Mouse (Mus musculus): Measurements from ENCODE around the gene Rassf3. TPM values are rescaled to one million over a fixed set of nuclear protein-coding genes. Genes with fewer than 3 reads are reported as not detected.

The Rassf3 gene
- total RNA-seq, 2 experiments from 2014 or later: 125 to 140 TPM

DNA sequence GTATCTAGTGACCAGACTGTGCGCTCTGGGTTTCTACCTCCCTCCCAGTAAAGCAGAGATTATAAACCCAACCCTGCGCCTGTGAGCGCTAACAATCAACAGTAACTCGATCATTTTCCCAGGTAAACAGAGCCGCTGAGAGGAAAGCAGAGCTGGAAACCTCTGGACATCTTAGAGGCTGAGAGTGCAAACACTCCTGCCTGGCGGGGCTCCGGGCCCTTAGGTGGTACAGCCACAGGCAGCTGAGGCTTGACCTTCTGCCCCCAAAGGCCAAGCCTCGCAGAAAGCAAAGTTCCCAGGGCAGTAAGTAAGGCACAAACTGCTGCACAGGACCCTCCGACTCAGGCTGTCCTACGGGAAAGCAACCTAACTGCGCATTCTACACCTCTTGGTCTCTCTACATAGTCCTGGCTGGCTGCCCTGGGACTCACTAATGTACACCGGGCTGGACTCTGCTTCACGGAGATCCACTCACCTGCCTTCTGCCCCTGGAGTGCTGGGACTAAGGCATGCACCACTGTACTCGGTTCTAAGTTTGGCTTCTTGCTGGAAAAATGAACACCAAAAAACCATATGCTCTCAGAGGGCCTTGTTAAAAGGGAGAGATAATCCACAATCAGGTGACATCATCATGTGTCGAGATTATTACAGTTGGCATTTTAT, 41.6 kb downstream of the Rassf3 start:
- intact Hi-C loops (cut with DNase I): no loop called here
- no peak for DNase-seq

DNA sequence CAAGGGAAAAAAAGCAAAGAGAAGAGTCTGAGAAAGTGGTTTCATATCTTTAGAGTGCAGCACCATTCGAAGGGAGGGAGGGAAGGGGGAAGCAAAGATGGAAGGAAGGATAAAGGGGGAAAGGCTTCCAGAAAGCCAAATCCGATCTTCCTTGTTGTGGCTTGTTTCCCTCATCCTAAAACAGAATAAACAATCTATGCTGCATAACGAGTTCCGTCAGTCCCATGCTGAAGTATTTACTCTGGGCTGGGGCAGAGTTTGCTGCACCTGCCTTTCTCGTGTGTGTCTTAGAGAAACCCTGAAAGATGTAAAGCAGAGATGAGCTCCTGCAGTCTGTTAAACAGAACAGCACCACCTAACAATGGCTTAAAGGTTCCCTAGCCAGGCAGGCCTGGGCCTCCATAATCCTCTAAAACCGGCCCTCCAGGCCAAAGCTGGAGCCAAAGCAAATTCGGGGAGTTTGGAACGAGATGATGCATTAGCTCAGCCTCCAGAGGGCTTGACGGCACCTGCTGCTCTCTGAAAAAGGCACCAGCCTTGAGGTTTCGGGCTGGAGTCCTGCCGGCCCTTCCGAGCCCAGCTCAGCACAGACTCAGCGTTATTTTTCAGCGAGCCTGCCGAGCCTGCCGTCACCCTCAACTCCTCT, 43.4 kb downstream of the Rassf3 start:
- no peak for DNase-seq
- intact Hi-C loops (cut with DNase I): no loop called here

DNA sequence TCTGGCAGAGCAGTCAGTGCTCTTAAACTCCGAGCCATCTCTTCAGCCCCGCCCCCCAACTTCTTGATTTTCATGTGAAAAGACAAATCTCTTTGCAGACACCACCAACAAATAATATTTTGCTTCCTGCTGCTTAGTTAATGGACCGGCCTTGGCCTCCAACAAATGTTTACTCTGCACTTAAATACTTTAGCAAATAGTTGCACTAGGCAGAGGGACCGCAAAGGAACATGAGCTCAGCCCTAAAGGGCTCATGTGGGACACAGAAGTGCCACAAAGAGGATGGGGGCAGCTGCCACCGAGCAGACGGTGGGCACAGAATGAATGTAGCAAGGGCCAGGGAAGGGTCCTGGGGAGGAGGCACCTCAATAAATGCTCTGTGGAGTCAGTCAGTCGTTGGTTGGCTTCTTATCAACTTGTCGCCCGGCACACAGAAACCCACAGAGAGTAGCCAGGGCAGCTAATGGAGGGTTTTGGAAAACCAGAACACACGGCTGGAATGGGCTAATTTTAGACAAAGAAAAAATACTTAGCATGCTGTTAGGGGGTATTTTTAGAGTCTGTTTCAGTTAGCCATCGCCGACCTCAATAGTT, 44.0 kb downstream of the Rassf3 start:
- DNase-seq: peak in 1 of 2 experiments; percentile 53

DNA sequence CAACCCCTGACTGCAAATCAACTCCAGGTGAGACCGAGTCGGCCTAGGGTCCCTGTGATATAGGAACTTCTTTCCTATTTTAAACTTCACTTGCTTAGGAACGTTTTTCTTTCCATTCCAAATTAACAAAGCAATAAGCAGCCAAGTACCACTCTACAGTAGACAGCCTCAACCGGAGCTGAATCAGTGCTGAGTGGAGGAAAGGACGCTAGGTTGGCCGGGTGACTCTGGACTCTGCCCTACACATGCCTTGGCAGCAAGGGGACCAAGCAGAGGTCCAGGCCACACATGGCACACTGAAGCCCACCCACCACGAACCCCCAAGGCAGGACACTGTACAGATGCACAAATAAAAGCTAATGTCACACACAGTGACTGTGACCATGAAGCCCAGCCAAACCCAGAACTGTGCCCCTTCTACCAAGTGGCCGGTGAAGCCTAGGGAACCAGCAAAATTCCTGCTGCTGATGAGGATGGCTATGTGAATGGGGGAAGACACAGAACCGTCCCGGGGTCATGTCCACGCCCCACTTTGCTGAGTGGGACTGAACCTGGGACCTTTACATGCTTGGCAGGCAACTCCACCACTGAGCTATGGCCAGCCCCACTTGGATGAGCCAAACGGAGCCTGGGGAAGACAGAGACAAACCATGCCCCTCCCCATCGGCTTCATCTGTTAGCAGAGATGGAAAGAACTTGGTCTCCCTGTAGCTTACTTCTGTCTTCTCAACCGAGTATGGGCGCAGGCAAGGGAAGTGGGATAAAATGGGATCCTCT, 45.2 kb downstream of the Rassf3 start:
- no peak for DNase-seq
- intact Hi-C loops (cut with DNase I): loop anchor here (1.0 kb wide), 1 partner anchor 8 kb away; no protein-coding TSS in a partner anchor

More for the DNA sequence above, 44.0 kb downstream of the Rassf3 start:
- intact Hi-C loops (cut with DNase I): no loop called here

DNA sequence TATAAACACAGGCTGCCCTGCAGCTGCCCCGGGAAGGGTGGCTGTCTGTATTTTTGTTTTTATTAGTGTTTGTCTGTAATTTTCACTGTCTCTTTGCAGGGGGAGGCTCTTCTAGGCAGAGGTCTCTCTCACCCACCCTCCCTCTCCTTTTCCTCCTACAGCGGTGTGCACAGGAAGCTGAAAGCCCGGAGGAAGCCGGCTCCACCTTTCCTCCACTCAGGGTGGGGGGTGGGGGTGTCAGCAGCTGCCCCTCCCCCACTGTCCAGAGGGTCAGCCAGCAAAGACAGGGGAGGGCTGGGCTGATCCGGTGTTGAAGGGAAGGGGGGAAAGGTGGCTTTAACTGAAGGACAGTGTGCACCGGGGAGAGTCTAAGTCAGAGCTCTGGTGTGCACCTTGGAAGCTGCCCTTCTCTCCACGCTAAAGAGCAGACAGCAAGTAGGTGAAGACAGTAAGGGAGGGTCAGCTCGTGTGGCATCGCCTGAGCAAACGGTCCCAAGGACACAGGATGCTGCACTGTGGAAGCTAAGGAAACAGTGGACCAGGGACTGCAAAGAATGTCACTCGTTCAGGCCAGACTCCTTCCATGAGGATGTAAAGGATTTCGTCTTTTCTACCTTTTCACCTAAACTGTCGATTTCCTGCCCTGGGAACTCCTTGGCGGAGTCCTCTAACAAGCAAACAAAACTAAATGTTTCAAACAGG, 46.0 kb downstream of the Rassf3 start:
- peak in 1 of 2 experiments; percentile 58 for DNase-seq
- intact Hi-C loops (cut with DNase I): loop anchor here (1.0 kb wide), 1 partner anchor 9 kb away; no protein-coding TSS in a partner anchor

DNA sequence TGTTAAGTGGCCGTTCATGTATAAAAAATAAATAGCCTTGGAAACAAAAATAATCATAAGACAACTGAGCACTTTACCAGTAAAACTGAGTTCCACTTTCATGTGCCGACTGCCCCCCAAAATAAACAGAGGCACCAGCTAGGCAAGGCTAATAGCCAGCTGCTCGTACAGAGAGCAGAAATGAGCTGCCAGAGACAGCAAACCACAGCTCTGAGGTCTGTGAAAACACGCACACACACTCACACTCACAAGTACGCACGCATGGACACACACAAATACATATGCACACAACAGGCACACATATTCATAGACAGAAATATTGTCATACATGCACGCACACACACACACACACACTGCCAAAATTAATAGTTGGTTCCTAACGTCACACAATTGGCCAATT, 46.6 kb downstream of the Rassf3 start:
- intact Hi-C loops (cut with DNase I): no loop called here
- DNase-seq: no peak

DNA sequence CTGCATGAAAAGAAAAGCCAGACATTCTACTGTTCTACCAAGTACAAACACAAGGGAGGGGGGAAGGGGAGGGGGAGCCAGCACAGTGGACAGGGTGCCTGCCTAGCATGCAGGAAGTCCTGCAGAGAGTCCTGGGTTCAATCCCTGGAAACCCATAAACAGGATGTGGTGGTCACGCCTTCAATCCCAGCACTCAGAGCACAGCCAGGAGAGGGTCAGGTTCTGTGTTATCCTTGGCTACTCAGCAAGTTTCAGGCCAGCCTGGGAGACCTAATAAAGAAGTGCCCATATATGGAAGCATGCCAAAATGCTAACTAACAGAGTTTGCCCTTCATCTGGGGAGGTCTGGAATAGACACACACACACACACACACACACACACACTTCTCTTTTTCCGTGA, 47.1 kb downstream of the Rassf3 start:
- DNase-seq: peak in 1 of 2 experiments; percentile 46
- intact Hi-C loops (cut with DNase I): no loop called here

DNA sequence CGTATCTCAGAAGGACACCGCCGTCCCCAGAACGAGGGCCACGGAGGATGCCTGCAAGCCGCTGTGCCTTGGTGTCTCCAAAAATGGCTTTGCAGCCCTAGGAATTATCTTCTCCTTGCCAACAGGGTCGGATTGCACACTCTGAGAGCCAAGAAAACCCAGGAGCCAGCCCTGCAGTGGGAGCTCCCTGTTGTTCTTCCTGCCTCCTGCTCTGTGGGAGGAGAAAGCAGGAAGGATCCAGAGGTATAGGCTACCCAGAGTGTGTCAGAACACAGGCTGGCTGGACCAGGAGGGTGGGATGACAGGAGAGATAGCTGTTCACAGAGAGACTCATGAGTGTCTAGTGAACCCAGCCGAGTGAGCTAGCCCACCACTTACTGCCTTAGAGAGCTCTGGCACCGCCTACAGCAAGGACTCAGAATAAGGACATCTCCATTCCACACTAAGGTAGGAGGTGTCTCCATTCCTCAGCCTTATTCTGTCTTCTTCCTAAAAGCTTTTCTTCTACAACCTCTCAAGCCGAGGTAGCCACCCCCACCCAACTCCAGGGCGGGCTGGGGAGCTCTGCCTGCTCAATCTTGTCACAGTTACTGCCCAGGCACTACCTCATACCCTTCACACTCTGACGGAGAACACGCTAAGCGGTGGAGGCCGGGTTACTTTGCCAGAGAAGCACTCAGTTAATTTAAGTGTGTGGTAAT, 48.0 kb downstream of the Rassf3 start:
- intact Hi-C loops (cut with DNase I): no loop called here
- DNase-seq: no peak

DNA sequence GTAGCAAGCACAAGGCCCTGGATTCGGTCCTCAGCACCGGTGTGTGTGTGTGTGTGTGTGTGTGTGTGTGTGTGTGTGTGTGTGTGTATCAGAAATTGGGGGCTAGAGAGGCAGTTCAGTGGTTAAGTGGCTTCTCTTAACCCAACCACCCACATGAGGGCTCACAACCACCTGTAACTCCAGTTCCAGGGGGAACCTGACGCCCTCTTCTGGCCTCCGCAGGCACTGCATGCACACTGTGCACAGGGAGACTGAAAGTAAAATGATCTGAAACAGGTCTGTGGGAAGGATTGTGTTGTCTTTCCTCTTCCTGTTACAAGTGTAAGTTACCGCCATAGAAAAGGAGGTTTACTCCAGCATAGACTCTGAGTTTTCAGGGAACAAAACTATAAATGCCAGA, 49.0 kb downstream of the Rassf3 start:
- DNase-seq: no peak
- intact Hi-C loops (cut with DNase I): loop anchor here (2.0 kb wide), 1 partner anchor 48 kb away; no protein-coding TSS in a partner anchor

DNA sequence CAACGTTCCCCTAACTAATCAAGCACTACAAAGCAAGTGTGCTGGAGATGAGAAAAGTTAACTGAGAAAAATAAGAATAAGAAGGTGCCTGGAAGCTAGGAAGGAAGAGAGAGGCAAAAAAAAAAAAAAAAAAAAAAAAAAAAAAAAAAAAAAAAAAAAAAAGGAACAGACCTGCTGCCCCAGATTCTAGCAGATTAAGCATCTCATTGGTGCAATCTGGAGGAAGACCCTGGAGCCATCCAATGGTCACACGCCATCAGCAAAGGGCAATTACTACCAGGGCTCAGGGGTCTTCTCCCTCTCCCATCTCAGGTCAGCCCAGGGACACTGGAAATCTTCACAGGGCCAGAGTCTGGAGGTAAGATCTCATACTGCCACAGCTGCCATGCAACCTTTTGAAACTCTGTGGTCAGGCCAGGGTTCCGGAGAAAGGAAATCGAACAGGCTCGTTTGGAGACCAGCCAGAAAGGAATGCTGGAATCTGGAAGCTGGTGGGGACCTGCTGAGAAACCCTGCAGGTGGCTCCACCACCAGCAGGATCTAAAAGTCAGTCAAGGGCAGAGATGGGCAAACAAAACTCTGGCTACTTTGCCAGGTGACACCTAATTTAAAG, 49.6 kb downstream of the Rassf3 start:
- DNase-seq: no peak
- intact Hi-C loops (cut with DNase I): loop anchor here (2.0 kb wide), 1 partner anchor 48 kb away; no protein-coding TSS in a partner anchor

DNA sequence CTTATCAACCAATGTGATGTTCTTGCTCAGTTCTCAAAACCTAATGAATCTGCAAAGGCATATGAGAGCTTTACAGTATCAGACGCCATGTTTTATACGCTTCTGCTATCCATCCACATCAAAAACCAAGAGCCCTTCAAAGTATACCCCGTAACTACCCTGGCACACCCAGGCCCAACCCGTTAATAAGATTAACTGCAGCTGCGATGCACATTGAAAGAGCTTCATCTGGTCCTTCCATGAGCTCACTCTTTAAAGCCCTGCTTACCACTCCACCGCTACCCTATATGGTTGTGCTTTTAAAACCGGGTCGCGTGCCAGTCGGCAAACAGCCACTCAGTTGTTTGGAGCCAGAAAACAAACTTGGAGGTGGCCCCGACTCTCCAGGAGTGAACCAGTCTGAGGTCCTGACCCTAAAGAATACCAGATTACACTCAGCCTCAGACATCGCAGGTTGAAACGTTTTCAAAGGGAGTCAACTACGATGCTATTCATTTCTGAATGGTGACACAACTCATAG, 50.6 kb downstream of the Rassf3 start:
- intact Hi-C loops (cut with DNase I): loop anchor here (2.0 kb wide), 1 partner anchor 49 kb away; no protein-coding TSS in a partner anchor
- no peak for DNase-seq

DNA sequence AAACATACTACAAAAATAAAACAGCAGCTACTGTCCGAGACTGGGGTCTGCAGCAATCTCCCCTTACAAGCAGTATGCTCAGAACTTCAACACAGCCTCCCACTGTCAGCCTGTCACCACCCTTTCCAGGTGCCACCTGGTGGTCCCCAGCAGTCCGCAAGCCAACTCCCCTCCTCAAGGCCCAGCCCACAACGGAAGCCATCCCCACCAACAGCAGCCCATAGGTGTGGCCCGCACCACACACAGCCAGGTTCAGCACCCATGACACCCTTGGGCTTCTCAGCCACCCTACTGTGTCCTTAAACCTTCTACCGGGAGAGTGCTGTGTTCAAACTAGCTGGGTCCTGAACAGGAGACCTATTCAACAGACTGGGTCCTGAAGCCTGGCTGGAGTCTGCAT, 51.1 kb downstream of the Rassf3 start:
- intact Hi-C loops (cut with DNase I): no loop called here
- no peak for DNase-seq

DNA sequence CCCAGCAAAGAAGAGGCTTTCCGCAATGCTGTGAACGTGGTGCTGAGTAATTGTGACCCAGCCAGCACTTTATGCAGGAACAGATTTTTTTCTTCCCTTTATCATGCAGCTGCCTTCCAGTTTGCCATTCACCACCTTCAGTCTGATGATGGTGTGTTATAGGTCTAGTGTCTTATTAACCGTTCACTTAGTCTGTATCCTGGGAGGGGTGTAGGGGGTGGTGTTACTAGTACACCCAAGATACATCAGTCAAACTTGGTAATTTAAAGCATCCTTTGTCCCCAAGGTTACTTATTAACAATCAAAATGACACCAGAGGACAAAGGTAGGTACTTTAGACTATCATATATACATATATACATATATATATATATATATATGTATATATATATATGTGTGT, 51.7 kb downstream of the Rassf3 start:
- intact Hi-C loops (cut with DNase I): no loop called here
- DNase-seq: no peak

DNA sequence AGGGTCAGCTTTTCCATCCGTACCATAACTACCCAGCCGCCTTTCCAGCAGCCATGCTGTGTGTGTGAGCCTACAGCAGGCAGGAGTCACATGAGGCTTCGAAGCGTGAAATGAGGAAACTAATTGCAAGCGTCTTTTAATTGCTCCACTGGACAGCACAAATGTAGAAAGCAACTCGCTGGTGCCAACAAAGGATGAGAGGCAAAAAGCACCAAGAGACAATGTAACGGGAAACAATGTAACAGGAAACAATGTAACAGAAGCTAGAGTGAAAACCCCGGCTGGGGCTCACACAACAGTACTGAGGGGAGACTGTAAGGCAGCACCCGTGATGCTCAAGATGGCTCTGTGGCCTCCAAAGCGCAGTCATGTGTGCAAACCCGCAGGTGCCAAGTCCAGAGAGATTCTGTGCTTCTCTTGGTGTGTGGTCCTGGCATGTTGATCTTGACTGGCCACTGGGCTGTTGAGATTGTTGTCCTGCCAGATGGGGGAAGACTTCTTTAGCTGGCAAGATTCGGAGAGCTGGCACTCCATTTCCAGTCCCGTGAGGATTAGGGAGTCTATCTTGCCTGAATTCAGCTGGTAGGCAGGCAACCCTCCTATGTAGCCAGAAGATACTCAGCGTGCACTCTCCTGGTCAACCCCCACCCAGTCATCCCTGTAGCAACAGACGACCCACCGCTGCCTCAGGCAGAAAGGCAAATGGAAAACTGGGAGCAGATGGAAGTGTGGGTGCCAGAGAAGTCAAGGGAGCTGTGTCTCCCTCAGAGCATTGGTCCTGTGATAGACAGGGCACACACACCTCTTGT, 52.4 kb downstream of the Rassf3 start:
- intact Hi-C loops (cut with DNase I): no loop called here
- no peak for DNase-seq

DNA sequence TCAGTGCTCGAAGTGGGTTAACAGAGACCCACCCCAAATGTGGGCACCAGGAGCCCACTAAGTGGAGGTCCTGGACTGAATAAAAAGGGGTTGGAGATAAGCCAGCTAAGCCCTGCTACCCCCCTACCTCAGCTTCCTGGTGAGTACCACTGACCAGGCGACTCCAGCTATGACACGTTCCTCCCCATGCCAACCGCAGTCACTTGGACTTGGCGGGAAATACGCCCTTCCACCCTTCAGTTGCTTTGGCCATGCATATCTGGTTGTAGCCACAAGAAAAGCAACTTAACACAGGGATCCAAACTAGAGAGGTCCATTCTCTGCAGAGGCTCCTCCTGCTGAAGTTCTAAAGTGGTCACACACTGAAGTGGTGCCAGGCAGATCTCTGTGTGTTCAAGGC, 53.9 kb downstream of the Rassf3 start:
- intact Hi-C loops (cut with DNase I): no loop called here
- no peak for DNase-seq

DNA sequence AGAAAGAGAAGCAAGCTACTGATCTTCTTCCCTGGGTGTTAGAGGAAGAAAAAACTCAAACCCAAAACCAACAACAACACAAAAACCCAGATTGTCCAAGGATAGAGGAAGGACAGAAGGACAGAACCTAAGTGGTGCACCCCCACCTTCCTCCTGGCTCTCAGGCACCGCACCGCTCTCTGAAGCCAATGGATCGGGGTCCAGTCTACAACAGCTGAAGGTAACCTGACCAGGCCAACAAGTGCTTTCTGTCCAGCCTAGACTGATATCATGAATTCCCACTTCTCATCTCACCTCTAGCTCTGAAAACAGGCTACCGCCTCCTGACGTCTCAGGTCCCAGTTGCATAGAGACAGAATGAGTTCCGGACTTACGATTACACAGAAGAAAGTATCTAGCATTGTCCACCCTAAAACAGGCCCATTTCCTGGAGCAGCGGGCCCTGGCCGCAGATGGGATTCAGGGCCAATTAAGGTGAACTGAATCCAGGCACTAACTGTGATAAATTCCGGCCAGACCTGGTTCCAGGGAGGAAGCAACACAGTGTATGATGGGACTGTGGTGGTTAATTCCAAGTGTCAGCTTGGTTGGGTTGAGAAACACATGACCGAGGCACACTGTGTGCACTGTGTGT, 54.4 kb downstream of the Rassf3 start:
- no peak for DNase-seq
- intact Hi-C loops (cut with DNase I): no loop called here

DNA sequence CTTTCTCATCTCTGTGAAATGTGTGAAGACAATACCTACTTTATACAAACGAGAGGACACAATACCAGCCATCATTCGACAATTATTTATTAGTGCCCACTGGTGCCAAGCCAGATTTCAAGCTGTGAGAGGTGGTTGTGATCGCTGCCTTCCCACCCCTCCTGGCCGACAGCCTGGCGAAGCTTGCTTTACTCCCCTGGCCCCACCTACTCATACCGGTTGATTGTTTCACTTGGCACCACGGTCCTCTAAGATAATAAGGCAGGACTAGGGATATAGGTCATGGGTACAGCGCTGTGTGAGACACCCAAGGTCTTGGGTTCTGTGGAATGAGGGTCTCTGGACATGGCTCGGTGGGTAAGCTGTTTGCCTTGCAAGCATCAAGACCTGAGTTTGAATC, 55.1 kb downstream of the Rassf3 start:
- DNase-seq: no peak
- intact Hi-C loops (cut with DNase I): no loop called here

Measured in heart, postnatal 36 days (tissue).